Mouse (Mus musculus): Measurements from ENCODE around the gene Itprid2. TPM values are rescaled to one million over a fixed set of nuclear protein-coding genes. Genes with fewer than 3 reads are reported as not detected.

Gene Itprid2
- total RNA-seq, 2 experiments from 2014 or later: 12.3 to 13.5 TPM

DNA sequence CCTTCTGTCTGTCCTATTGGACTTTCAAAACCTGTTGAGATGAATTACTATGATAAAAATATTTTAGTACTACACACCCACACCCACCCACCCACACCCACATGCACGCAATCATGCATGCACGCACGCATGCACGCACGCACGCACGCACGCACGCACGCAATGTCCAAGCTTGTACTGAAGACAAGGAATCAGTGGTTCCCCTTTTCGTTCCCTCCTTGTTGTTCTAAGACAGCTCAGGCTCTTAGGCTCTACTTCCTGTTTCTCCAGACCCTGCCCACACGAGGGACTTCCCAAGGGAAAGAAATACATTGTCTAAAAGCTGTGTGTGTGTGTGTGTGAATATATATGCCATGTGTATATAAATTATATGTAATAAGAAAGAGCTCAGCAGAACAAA lies 60.8 kb downstream of the Itprid2 start:
- no peak for DNase-seq
- intact Hi-C loops (cut with DNase I; ENCODE audit: low total_unique reads): no loop called here

DNA sequence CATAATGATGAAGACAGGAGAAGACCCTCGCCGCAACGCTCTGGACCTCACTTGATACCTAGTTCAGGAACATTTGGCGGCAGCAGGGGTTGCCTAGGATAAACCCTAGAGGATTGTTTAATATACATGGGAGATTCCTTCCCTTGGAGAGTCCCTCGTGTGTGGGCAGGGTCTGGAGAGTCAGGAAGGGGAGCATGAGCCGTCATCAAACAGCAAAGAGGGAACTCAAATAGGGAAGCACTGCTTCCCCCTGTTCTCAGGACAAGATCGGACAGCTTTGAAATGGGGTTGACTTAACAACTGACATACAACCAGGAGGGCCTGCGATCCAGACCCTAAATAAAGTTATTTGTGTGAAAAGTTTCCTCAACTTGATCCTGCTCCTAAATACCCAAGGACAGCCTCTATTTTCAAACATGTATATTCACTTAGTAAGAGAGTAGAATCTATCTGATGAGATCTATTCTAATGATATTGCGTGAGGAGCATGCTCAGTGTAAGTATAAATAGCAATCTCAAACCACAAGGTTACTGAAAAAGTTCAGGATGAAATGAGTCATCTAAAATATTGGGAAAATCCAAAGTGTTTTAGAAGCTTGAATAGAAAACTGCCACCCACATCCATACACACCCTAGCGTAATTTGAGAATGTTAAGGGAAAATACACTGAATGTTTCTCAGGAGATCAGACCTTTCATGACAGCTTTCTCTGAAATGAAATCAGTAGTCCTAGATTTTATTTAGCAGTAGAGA lies 61.5 kb downstream of the Itprid2 start:
- intact Hi-C loops (cut with DNase I; ENCODE audit: low total_unique reads): no loop called here
- no peak for DNase-seq

DNA sequence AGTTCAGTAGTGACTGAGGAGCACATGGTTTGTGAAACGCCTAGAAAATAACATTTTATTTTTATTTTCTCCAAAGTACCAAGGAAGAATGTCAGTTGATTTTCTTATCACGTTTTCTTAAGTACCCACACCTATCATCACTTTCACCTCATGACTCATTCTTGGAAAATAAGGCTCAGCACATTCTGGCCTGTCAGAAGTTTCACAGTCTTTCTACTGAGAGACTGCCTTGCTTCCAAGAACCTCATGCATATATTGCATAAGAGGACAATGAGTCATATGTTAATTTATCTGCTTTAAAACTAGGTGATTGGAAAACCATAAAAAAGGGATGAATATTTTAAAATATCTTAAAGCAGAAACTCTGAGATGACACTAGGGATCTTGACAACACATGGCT lies 63.0 kb downstream of the Itprid2 start:
- no peak for DNase-seq
- intact Hi-C loops (cut with DNase I; ENCODE audit: low total_unique reads): no loop called here

DNA sequence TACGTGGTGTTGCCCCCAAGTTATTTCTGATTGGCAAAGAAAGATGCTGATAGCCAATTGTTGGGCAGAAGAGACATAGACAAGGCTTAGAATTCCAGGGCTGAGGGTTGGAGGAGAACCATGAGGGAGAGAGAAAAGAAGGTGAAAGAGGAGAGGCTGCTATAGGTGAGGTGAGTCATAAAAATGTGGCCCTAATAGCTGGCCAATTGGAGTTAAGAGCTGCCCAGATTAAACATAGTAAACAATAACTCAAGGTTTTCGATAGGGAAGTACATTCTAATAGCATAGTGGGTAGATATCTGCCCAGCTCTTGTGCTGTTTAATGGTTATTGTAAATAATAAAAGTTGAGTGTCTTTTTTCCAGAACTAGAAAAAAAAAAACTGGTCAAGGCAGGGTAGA lies 69.6 kb downstream of the Itprid2 start:
- intact Hi-C loops (cut with DNase I; ENCODE audit: low total_unique reads): no loop called here
- DNase-seq: no peak

DNA sequence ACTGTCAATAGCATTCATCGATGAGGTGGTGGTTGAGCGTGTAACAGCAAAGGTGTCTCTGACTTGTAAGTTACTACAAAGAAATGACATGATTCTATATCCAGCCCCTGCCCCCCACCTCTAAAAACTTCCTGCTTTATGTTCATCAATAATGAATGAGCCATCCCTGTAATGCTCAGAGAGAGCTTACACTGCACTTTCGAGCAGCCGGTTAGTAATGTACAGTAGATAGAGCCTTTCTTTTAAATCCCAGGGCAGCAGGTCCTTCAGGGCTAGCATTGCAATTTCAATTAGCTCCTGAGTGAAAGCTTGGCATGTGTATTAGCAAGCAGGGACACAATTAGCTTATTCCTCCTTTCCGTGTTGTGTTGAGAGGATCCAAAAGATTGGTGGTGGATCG lies 72.4 kb downstream of the Itprid2 start, which contains the start of gene Ppp1r1c:
Ppp1r1c (plus strand) TSS at position 206 of the 400 bp plus-strand sequence.
- DNase-seq: no peak
- intact Hi-C loops (cut with DNase I; ENCODE audit: low total_unique reads): no loop called here

DNA sequence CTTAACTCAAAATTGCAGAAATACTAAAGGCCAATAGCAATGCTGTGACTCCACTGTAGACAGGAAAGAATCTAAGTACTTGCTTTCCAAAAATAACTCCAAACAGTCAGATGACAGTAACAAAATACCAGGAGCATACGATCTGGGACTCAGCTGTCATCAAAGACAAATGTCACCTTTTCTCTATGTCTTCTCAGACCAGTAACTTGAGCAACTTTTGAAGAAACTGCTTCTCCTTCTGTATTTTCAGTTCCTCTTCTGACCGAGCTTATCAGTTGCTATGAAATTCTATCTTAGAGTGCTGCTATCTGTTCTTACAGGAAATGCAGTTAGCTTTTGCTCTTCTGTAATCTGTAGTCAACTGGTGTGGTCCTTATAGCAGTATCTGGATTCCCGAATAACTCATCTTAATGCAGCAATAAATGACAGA lies 78.5 kb downstream of the Itprid2 start:
- intact Hi-C loops (cut with DNase I; ENCODE audit: low total_unique reads): no loop called here
- DNase-seq: no peak

DNA sequence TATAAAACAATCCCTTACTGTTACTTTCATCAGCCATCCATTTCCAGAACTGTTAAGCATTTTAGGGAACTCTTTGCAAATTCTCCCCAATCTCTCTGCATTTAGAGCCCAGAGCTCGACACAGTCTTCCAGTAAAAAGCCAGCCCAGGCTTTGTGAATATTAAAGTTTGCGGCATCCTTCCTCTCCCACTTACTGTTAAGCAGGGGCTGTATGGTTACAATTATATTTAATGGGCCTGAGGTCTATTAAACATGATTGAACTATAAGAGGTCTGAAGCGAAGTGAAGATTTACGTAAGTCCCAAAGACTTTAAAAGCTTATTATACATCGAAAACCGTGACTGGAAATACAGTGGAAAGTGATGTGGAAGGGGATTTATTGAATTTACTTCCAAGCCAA lies 79.6 kb downstream of the Itprid2 start:
- intact Hi-C loops (cut with DNase I; ENCODE audit: low total_unique reads): no loop called here
- no peak for DNase-seq

DNA sequence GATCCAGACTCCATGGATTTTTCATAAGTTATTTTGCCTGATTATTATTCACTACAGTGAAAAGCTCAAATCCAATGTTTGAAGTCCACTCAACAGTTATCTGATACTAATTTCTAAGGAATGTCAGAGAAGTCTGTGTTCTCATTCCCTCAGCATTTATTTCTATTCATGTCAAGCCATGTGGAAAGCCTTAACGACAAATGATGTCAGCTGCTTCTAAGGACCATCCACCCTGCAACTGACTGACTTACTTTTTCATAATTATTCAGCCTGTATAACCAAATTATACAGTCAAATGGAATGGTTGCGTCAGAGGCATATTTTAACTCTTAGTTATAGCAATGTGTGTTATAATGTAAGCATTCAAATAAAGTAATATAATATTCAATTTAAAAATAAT lies 80.8 kb downstream of the Itprid2 start:
- intact Hi-C loops (cut with DNase I; ENCODE audit: low total_unique reads): no loop called here
- no peak for DNase-seq

DNA sequence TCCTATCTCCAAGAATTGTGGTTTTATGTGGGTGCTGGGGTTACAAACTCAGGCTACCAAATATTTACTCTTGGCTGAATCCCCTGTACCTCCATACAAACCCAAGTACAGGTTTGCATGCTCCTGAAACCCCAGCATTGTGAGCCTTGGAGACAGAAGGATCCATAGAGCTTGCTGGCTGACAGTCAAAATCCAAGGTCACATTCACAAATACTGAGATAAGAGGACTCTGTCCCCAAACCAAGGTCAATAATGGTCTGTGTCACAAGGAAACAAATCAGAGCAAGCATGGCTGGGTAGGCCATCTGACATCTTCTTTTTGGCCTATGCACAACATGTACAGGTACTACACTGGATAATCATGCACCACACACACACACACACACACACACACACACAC lies 82.7 kb downstream of the Itprid2 start:
- DNase-seq: no peak
- intact Hi-C loops (cut with DNase I; ENCODE audit: low total_unique reads): no loop called here

DNA sequence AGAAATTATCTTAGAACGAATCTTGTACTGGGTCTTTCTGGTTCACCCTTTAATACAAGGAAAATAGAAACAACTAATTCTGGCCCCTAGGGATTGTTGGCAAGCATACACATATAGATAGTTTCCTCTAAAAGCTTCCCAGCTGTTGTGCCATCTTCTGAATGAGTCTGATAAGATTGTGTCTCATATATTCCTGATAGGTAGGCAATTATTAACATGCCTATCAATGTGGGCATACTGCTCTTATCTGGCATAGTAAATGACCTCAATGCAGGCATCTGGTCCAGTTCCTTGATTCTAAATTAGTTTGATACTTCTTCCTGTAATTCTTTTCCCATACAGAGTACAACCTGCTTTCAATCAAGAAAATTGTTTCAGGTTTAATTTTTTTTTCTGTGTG lies 87.3 kb downstream of the Itprid2 start:
- intact Hi-C loops (cut with DNase I; ENCODE audit: low total_unique reads): no loop called here
- DNase-seq: no peak

Other genes with a start within 250 kb of the Itprid2 start
- gene Neurod1, start 178.6 kb upstream of the Itprid2 start, total RNA-seq (2021): under 1 TPM in 1 of 2 experiments, not detected in 1; 0.10 TPM
- gene Cerkl, start 178.6 kb upstream of the Itprid2 start, total RNA-seq (2021): under 1 TPM; 0.25 to 0.33 TPM
- gene Ppp1r1c, start 72.4 kb downstream of the Itprid2 start, total RNA-seq (2021): not detected

Data from gastrocnemius, postnatal 14 days (tissue).